Mouse (Mus musculus): ENCODE data around the gene Vkorc1l1.

DNA sequence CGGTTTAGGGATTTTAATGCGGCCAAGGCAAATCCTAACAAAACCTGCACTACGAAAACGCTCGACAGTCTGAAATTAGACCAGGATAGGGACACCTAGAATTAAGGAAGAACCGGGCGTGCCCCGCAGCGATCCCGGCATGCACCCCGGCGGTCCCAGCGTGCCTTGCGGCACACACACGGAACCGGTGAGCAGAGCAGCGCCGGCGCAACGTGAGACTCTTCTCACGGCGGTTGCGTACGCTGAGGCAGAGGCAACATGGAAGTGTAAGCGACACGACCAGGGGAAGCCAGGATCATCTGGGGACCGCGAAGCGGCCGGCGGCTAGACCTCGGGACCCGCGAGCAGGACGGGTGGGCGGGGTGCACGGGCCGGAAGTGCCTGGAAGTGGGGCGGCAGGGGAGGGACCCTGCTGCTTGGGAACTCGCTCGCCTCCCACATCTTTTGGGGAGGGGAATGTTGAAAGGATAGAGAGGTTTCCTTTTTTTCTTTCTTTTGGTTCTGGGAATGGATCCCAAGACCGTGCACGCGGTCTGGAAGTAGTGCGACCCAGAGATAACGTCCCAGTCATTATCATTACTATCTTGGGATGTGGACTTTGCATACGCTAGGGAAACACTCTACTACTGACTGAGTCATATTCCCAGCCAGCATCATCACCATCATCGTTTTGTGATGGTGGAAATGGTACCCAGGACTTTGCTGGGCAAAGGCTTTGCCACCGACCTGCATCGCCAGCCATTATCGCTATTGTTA lies 87.5 kb downstream of the Vkorc1l1 start, which contains the start of the genes Asl and Crcp:
- TF ChIP-seq POLR2A (IDR thresholded peaks at IDR 0.05; ENCODE audit: low read depth, low read length) (no peak; the same call in 1 of the 2 replicates), CTCF (IDR thresholded peaks at IDR 0.05; ENCODE audit: extremely low read depth, insufficient read length, insufficient replicate concordance, low read depth, low read length) (no peak)

Measured in small intestine, adult 2 months (tissue).